Mouse (Mus musculus) brain, embryonic 14.5 days (tissue): ENCODE data around the gene Ubc.

Experiments
- CTCF ChIP-seq: fragments of 200-500 bp; IDR thresholded peaks from 2 replicates; pipeline ENCODE4 v1.5.1; 2012; ENCODE audit warnings: inconsistent platforms, mild to moderate bottlenecking, moderate library complexity, borderline replicate concordance; ENCODE audit not compliant: insufficient read depth, insufficient read length; ENCODE audit errors: extremely low read depth
- POLR2A ChIP-seq: fragments of 200-500 bp; IDR thresholded peaks from 2 replicates; pipeline ENCODE4 v1.6.1; 2012; ENCODE audit warnings: mild to moderate bottlenecking, inconsistent platforms, borderline replicate concordance; ENCODE audit not compliant: poor library complexity, insufficient read depth, insufficient read length, severe bottlenecking; ENCODE audit errors: extremely low read depth

GRCm38 (mm10) chr5:125408842-125409241, 18.8 kb upstream of the Ubc start:
- TF ChIP-seq CTCF: no peak
- no peak for TF ChIP-seq POLR2A
